Mouse (Mus musculus) limb, embryonic 10.5 days (tissue): ENCODE measurements at regions not wholly inside any gene's neighbourhood (a gene's known extent, or its start where the extent isn't known, plus 50 kb on each side); places are given as distances from the start of the nearest gene placed in this dataset.

Source experiments
- DNase-seq: peaks from one replicate; pipeline ENCODE4 v3.0.0-alpha.2; 2017; ENCODE audit warnings: low spot score
- H3K27ac ChIP-seq: fragments of 300-500 bp; sonication (generic); 2 replicates; pipeline ENCODE4 v1.5.1; 2016; ENCODE audit warnings: mild to moderate bottlenecking
- H3K27me3 ChIP-seq: fragments of 300-500 bp; sonication (generic); 2 replicates; pipeline ENCODE4 v1.6.1; 2016; ENCODE audit warnings: low read depth, mild to moderate bottlenecking; ENCODE audit not compliant: poor library complexity, severe bottlenecking
- H3K36me3 ChIP-seq: fragments of 300-500 bp; sonication (generic); 2 replicates; pipeline ENCODE4 v1.6.1; 2016; ENCODE audit warnings: mild to moderate bottlenecking, moderate library complexity
- H3K4me1 ChIP-seq: fragments of 300-500 bp; sonication (generic); 2 replicates; pipeline ENCODE4 v1.6.1; 2016
- H3K4me3 ChIP-seq: fragments of 300-500 bp; sonication (generic); 2 replicates; pipeline ENCODE4 v1.5.1; 2016; ENCODE audit warnings: mild to moderate bottlenecking, moderate library complexity
- H3K9me3 ChIP-seq: fragments of 300-500 bp; sonication (generic); replicated peaks from 2 replicates; pipeline ENCODE4 v1.6.1; 2016; ENCODE audit warnings: mild to moderate bottlenecking
- WGBS: fragments of 180-500 bp; shearing (Covaris S2); methylation state at CpG from one replicate; pipeline ENCODE4 v1.1.7; 2016; 5-methylcytosine and 5-hydroxymethylcytosine counted together

DNA sequence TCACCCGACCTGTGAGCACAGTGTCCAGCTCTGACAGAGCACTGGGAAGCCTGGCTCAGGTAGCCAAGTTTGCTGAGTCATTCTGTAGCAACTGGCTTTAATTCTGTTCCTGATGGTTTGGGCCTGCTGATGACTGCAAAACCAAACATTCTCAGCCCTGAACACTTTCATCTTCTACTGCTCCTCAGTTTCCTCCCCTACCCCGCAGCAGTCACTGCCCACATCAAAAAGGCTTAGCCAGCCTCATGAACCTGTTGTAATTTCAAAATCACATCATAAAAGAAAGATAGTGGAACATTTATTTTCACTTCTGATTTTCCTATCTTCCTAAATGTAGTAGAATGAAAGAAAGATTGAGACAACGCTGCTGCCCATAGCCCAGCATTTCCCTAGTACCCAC lies 251.5 kb downstream of the Car8 start:
- Histone ChIP-seq H3K27me3 (no peaks in the 10 kb centered on the region), H3K27ac (no peak overlapping the region), H3K36me3 (no peaks in the 10 kb centered on the region), H3K9me3 (no peaks in the 10 kb centered on the region), H3K4me1 (no peaks in the 10 kb centered on the region), H3K4me3 (no peak overlapping the region)
- 78% methylated on average over 3 of the region's 3 CpGs for WGBS
- no peak for DNase-seq

DNA sequence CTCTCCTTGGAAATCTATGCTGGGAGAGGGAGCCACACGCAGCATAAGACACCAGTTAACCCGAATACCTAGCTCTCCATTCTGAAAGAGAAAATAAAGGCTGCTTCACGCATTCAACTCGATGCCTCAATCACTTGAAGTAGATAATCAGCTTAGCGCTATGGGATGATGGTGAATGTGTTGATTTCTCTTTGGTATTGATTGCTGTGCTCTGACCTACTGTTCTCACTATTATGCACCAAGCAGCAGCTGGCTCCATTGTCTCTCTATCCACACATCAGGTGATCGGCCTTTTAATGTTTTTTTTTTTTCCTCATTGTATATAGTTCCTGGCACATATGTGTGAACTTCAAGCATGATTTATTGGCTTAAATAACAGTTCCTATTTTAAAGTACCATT lies 254.0 kb downstream of the Car8 start:
- no peak overlapping the region for H3K27ac ChIP-seq
- H3K4me1 ChIP-seq = no peaks in the 10 kb centered on the region
- DNase-seq = no peak
- WGBS = 93% methylated on average over 6 of the region's 6 CpGs
- H3K4me3 ChIP-seq = no peak overlapping the region
- no peaks in the 10 kb centered on the region for H3K36me3 ChIP-seq
- H3K9me3 ChIP-seq = no peaks in the 10 kb centered on the region
- H3K27me3 ChIP-seq = no peaks in the 10 kb centered on the region

DNA sequence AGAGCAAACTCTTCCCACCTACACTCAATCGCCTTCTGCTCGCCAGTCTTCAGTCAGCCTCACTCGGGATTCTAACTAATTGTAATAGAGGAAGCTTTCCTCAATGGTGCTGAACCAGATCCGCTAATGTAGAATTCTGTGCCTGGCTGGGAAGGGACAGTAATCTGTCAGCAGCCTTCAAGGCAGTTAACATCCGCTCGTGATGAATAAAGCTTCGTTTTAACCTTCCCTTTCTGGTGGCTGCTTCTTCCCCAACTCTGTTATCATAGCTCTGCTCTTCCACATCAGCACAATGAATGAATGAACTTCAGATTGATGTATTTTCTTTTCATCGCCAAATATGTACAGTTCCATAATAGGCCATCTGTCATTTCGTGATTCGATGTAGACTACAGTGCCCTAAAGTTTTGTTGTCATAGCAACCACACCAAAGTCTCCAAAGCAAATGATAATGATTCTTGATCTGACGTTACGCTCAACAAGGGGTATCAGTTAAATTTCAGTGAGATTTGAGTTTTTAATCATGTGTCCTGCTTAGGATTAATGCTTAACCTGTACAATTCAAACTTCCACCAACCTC lies 259.0 kb downstream of the Car8 start:
- no peaks in the 10 kb centered on the region for H3K9me3 ChIP-seq
- no peaks in the 10 kb centered on the region for H3K27me3 ChIP-seq
- peaks cover 4% of the 10 kb centered on the region; the same call in 1 of the 2 replicates for H3K4me1 ChIP-seq
- no peak for DNase-seq
- H3K27ac ChIP-seq = no peak overlapping the region
- no peak overlapping the region for H3K4me3 ChIP-seq
- H3K36me3 ChIP-seq = no peaks in the 10 kb centered on the region
- WGBS = 90% methylated on average over 12 of the region's 12 CpGs

DNA sequence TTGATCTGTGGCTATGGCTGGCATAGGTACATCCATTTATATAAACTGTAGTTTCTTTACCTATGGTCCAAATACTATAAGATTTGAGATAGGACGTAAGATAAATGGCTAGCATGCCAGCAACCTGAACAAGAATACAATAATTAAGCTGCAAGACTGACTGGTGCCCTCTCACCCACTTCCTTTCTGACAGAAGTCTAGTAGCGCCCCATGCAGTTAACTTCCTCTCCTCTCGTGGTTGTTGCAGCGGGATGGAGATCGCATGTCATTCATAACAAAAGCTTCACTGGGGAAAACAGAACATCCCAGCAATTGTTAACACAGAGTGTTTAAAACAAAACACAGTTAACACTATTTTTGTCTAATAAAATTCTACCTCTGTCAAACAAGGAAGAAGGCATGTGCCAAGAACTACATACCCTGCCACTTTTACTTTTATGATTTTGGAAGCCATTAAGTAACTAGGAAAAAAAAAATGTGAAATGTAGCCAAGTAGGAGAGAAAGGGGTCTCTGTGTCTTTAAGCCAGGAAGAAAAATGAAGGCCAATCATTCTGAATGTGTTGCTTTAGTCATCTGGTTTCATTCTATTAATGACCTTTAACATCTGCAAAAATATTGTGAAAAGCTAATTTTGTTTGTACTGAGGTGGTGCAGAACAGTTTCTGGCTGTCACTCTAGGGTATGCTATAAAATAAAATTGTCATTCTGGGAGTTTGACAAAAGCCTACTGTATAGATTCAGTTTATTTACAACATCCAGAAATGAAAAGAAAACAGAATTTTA lies 261.0 kb downstream of the Car8 start:
- H3K27ac ChIP-seq = peak overlapping the region; percentile 10; the same call in 1 of the 2 replicates
- 82% methylated on average over 5 of the region's 5 CpGs for WGBS

DNA sequence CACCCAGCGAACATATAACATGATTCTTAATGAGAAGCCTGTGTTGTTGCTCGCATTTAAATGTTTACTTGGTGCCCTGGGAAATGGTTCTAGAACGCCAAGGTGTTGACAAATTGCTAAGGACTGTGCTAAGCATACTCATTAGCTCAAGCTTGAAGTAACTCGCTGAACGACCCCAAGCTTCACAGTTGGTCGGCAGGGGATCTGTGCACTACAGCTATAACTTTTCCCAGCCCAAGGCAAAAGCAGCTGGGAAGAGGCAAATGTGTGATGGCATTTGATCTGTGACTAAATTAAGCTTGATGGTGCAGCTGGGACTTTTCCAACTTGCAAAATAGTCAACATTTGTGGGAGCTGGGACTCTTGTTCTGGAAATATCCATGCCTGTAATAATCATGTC lies 268.6 kb downstream of the Car8 start:
- no peak overlapping the region for H3K27ac ChIP-seq
- H3K9me3 ChIP-seq = no peaks in the 10 kb centered on the region
- DNase-seq = no peak
- H3K27me3 ChIP-seq = no peaks in the 10 kb centered on the region
- no peak overlapping the region for H3K4me3 ChIP-seq
- H3K36me3 ChIP-seq = no peaks in the 10 kb centered on the region
- WGBS = 39% methylated on average over 6 of the region's 6 CpGs
- no peaks in the 10 kb centered on the region for H3K4me1 ChIP-seq

More for the DNA sequence above, 261.0 kb downstream of the Car8 start:
- Histone ChIP-seq H3K4me3 (no peak overlapping the region), H3K9me3 (no peaks in the 10 kb centered on the region), H3K36me3 (no peaks in the 10 kb centered on the region), H3K4me1 (peaks cover 4% of the 10 kb centered on the region; the same call in 1 of the 2 replicates), H3K27me3 (no peaks in the 10 kb centered on the region)
- DNase-seq = no peak

DNA sequence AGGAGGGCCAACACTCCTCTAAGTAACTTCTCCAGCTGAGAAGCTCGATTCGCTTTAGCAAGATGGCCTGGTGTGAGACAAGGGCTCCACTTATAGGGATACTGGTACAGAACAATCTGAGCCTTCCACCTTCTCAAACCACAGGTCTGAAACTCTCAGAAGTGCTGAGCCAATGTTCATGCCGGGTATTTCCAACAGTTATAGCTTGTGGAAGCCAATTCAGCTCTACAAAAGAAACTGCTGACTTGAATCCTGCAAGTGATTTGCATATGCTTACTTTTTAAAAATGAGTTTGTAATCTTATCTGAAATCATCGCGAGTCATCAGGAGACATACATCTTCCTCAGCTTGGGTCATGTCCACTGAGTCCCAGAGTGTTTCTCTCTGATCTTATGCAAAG lies 273.2 kb downstream of the Car8 start:
- DNase-seq = no peak
- Histone ChIP-seq H3K36me3 (no peaks in the 10 kb centered on the region), H3K4me1 (0 out of 2 replicates have a peak, but pooled peaks cover 4% of the 10 kb centered on the region), H3K27ac (no peak overlapping the region), H3K27me3 (no peaks in the 10 kb centered on the region), H3K9me3 (no peaks in the 10 kb centered on the region), H3K4me3 (no peak overlapping the region)
- WGBS = 94% methylated on average over 5 of the region's 5 CpGs

DNA sequence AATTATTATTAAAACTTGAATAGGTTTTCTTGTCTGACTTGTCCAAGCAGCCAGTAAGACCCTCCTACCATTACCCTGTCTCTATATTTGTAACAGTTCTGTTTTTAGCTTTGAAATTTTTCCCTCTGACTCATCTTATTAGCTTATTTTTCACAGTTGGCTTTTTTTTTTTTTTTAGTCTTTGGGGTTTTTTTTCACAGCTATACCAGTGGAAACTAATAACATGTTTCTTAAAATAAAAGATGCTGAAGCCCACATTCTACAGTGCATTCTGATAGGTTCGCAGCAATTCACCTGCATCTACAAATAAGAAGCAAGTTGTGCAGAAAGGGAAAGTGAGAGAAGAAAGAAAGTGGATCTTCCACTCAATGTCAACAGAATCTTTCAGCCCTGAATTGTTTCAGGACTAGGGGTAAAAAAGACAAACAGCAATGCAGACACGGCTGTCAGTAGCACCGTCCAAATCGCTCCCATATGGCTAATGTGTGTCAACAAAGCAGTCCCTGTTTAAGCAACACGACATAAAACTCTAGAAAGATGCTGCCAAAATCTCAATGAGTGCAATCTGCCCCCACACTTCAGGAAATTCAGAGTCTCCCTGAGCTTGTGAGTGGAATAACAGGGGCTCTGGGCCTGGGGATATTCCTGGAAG lies 277.2 kb downstream of the Car8 start:
- DNase-seq = no peak
- 59% methylated on average over 5 of the region's 5 CpGs for WGBS

DNA sequence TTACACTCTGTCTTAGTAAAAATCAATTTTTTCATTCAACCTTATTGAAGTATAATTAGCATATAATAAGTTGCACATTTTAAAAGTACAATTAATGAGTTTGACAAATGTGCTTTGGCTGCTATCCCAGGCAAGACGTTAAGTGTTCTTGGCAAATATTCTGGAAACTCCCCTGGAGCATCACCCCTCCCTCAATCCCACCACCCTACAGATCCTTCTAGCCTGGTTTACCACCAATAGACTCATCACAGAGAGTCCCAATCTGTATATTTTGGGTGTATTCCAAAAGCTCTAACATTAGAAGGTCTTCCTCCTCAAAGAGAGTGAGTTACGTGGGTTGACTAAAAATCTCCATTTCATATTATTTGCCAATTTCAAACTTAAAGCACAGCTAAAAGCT lies 278.5 kb downstream of the Car8 start:
- no peak overlapping the region for H3K27ac ChIP-seq
- 0 out of 2 replicates have a peak, but pooled peaks cover 4% of the 10 kb centered on the region for H3K4me1 ChIP-seq
- 82% methylated on average over 2 of the region's 2 CpGs for WGBS
- H3K27me3 ChIP-seq = no peaks in the 10 kb centered on the region
- H3K9me3 ChIP-seq = no peaks in the 10 kb centered on the region
- no peak overlapping the region for H3K4me3 ChIP-seq
- DNase-seq = no peak
- no peaks in the 10 kb centered on the region for H3K36me3 ChIP-seq

More for the DNA sequence above, 277.2 kb downstream of the Car8 start:
- no peaks in the 10 kb centered on the region for H3K27me3 ChIP-seq
- H3K36me3 ChIP-seq = no peaks in the 10 kb centered on the region
- H3K27ac ChIP-seq = no peak overlapping the region; the same call in 1 of the 2 replicates
- 0 out of 2 replicates have a peak, but pooled peaks cover 4% of the 10 kb centered on the region for H3K4me1 ChIP-seq
- H3K9me3 ChIP-seq = no peaks in the 10 kb centered on the region
- H3K4me3 ChIP-seq = no peak overlapping the region

DNA sequence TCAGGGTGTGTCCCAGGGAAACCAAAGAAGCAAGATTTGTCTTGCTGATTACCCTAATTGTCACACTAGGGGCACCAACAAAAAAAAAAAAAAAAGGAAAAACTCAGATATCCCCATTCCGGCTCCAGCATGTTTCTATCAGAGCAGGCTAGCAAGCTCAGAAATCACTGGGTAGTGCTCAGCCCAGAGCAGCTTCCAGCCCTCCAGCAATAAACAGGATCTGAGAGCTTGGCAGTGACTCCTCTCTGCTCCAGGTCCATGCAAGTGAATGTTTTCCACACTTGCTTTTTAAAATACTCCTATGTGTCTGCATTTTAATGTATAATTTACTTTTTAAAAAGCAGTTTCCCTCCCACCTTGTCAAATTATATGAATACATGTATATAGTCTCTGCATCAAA lies 290.8 kb downstream of the Car8 start:
- no peak for DNase-seq
- no peaks in the 10 kb centered on the region for H3K36me3 ChIP-seq
- no peaks in the 10 kb centered on the region for H3K9me3 ChIP-seq
- H3K4me1 ChIP-seq = no peaks in the 10 kb centered on the region
- no peak overlapping the region for H3K4me3 ChIP-seq
- H3K27ac ChIP-seq = no peak overlapping the region
- H3K27me3 ChIP-seq = no peaks in the 10 kb centered on the region
- whole genome bisulfite sequencing = 80% methylated on average over 1 of the region's 1 CpGs

DNA sequence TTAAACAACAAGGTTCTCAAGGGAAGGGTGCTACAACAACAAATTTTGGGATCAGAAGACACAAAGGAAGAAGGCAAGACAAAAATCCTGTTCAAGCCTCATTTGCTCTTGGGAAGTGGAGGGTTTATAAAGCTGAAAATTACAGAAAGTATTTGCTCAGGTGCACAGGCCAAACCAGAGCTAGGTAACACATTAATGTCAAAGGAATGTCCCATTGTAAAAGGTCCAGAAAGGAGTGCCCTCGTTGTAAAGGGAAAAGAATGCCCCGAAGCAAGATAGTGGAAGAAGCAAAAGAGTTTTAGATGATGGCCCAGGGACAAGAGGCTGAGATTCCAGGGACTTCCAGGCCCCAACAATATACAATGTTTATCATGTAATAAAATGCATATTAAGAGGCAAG lies 317.3 kb downstream of the Car8 start:
- WGBS = 79% methylated on average over 2 of the region's 2 CpGs
- Histone ChIP-seq H3K9me3 (no peaks in the 10 kb centered on the region), H3K4me3 (no peak overlapping the region), H3K27me3 (no peaks in the 10 kb centered on the region), H3K4me1 (no peaks in the 10 kb centered on the region), H3K27ac (no peak overlapping the region), H3K36me3 (no peaks in the 10 kb centered on the region)
- DNase-seq = no peak

DNA sequence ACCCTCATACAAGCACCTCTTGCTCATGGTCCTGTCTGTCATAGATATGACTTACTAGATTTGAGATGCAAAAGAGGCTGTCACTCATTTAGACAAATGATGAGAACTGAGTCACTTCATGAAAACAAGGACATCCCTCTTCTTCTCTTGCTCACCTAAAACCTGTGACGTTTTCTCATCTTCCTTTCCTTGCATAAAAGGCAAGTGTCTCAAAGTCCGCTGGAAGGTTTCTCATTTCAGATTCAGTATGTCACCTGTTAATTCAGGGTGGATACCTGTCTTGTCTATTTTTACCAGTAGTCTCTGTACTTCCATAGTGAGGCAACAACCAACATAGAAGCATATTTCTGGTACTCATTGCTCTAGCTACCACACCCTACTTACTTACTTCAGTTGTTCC lies 325.6 kb downstream of the Car8 start:
- H3K9me3 ChIP-seq = no peaks in the 10 kb centered on the region
- H3K4me3 ChIP-seq = no peak overlapping the region
- no peak for DNase-seq
- no peaks in the 10 kb centered on the region for H3K4me1 ChIP-seq
- WGBS = 95% methylated on average over 2 of the region's 2 CpGs
- no peak overlapping the region for H3K27ac ChIP-seq
- H3K36me3 ChIP-seq = no peaks in the 10 kb centered on the region
- H3K27me3 ChIP-seq = no peaks in the 10 kb centered on the region

DNA sequence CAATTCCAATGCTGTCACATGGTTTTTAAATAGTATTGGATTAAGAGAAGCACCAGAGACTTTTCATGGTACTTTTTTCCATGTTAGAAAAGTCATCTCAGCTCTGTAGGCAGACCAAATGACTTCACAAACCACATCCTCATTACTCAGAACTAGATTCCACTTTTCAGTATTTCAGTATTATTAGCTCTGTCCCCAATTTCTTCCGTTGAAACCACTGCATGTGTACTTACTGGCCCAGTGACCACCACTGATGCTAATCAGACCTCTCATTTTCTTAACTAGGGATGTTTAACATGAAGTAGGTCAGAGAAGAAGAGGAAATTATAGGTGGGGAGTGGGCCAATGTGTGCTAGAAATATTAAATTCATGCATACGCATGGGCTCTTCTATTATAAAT lies 326.2 kb downstream of the Car8 start:
- no peak overlapping the region for H3K4me3 ChIP-seq
- H3K36me3 ChIP-seq = no peaks in the 10 kb centered on the region
- DNase-seq = no peak
- H3K4me1 ChIP-seq = no peaks in the 10 kb centered on the region
- H3K9me3 ChIP-seq = no peaks in the 10 kb centered on the region
- H3K27me3 ChIP-seq = no peaks in the 10 kb centered on the region
- H3K27ac ChIP-seq = no peak overlapping the region
- WGBS = 91% methylated on average over 2 of the region's 2 CpGs

DNA sequence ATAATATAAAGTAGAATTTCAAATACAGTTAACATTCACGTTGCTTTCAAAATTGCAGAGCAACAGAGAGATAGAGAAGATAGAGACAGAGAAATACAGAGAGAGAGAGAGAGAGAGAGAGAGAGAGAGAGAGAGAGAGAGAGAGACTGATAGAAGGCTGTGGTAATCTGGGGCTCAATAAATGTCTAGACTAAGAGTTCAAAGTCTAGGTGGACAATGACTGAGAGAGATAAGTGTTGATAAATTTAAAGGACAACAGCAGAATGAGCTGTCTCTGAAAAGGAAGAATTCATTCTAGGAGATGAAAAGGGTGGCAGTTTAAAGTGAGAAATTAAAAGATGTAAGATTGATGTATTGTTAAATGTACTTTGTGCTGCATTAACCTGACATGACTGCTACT lies 335.7 kb downstream of the Car8 start:
- Histone ChIP-seq H3K9me3 (no peaks in the 10 kb centered on the region), H3K36me3 (no peaks in the 10 kb centered on the region), H3K4me3 (no peak overlapping the region), H3K27ac (no peak overlapping the region), H3K4me1 (no peaks in the 10 kb centered on the region), H3K27me3 (no peaks in the 10 kb centered on the region)
- DNase-seq = no peak
- 67% methylated on average over 1 of the region's 1 CpGs for WGBS
